Mouse (Mus musculus) liver, adult 10 weeks (tissue): ENCODE measurements around the gene Mctp1. TPM values are rescaled to one million over a fixed set of nuclear protein-coding genes. Genes with fewer than 3 reads are reported as not detected.

Source experiments
- polyA plus RNA-seq: library from polyadenylated mRNA; stranded (reverse); fragments of 350-450 nt; fragmentation: Illumina TruSeq; extraction: RNeasy Lipid Tissue Mini Kit (QIAGEN cat#74804); gene quantifications from one replicate; pipeline ENCODE4 v1.2.3, GENCODE M21; 2014; ENCODE audit warnings: low read depth, low replicate concordance

Gene Mctp1
- polyA plus RNA-seq, result 0.37 TPM

GRCm38 (mm10) chr13:76383972-76384663 lies at the start of gene Mctp1:
TSS of gene Mctp1 (plus strand) at chr13:76384535.

Other genes starting within 250 kb of the Mctp1 start
- not detected for gene Fam81b, start 79.5 kb upstream of the Mctp1 start, polyA plus RNA-seq